Mouse (Mus musculus) gastrocnemius, postnatal 25 days (tissue): ENCODE results near the gene Adnp. TPM values are rescaled to one million over a fixed set of nuclear protein-coding genes. Genes with fewer than 3 reads are reported as not detected.
A peak's percentile ranks its signal among the peaks of the same experiment; 100 is the strongest.
"Not testable (repeated sequence)": the region's sequence is repeated elsewhere in the genome, so short reads cannot be mapped to it uniquely, and the experiment has no call there.

Experiments
- DNase-seq: peaks from one replicate; pipeline ENCODE4 v3.0.0; 2022
- total RNA-seq, 2 experiments: library from RNA; stranded (reverse); gene quantifications; 1 replicate in 1 of 2; 2 replicates in 1 of 2; pipeline ENCODE4 v1.2.3; 2021

Gene Adnp
- total RNA-seq, 2 experiments from 2014 or later = 15.2 to 16.7 TPM

DNA sequence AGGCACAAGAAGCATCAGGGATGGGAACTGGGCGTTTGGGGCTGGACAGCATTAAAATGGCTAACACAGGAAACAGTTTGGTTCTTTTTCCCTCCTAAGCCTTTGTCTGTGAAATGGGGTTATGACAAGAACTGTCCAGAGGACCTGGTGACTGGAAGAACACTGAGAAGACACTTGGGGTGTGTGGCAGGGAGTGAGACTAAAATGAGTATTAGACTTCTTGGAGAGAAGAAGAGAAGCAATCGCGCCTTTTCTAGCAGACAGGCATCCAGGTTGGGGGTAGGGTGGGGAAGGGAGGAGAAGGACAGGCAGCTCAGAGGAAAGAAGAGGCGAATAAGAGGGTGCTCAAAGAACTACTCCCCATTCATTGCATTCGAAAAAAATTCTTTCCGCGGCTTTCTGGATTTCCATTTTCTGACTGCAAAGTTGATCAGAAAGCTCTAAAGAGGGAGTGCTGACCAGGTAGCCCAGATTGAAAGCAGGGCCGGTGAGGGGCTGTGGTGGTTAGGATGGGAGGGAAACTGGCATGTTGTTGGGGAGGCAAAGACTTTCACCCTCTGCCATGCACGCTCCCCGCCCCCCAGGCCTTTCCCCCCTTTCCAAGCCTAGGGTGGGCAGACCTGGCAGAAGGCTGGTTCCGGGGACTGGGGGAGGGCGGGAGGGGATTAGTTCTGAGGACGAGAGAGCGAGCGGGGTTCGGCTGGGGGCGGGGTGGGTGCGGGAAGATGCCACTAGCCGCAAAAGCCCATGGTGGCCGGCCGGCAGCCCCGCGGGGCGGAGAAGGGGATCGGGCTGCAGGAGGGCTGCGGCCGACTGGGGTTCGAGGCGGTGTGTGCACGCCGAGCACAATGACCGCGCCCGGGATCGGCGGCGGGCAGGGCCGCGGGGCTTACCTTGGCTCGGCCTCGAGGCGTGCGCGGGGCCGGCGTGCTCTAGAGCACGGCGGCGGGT, 956 bp downstream of the Adnp start:
- peak; percentile 16 for DNase-seq

DNA sequence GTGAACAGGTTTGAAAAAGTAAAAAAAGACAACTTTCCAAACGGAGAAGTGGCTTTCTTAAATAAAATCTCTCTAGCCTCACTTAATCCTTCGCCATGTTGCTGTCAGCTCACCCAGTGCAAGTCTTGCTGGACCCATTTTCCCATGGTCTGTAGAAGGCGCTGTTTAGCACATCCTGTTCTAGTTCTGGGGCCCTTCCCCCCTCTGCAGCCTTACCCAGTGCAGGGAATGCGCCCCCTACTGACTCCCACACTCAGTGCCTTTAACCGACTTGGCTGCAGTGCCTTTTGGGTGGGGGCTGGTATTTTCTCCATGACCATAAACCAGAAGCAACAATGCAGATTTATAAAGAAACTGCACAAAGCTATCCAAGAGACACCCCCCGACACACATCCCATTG, 1.6 kb downstream of the Adnp start:
- peak; percentile 76 for DNase-seq

DNA sequence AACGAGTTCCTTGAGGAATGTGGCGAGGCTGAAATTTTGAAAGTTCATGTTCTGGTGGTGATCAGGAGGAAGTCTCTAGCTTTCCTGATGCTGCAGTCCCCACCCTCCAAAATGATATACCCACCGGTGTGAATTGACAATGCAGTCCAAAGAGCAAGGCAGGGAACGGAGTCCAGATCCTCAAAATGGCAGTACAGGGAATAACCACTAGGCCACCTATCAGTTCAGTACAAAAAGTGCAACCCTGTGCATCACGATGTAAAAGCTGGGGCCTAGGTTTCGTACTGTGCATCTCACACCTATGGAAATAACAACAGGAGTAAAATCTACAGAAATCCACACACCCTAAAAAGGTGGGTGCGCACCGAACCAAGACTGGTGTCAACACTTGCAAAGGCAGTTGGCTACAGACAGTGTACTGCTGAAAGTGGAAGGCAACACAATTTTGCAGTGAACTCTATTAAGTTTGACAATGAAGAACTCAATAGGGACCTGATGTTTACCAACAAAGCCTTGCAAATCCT, 2.4 kb downstream of the Adnp start:
- no peak for DNase-seq

DNA sequence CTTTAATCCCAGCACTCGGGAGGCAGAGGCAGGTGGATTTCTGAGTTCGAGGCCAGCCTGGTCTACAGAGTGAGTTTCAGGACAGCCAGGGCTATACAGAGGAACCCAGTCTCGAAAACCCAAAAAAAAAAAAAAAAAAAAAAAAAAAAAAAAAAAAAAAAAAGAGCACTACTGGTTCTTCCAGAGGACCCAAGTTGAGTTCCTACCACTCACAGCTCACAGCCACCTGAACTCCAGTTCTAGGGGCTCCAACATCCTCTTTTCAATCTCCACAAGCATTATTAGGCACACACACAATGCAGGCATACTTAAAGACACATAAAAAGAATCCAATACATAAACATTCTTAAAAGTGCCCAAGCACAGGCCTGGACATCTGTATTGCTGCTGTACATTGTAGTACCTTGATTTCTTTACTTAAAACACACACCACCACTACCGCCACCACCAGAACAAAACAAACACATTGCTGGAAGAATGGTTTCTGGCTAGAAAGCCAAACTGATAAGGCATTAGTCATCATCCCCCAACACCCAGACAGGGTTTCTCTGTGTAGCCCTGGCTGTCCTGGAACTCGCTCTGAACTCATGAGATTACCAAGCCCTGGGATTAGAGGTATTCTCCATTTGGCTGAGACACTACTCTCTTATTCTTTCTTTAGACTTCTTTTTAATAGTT, 6.8 kb downstream of the Adnp start:
- no peak for DNase-seq

DNA sequence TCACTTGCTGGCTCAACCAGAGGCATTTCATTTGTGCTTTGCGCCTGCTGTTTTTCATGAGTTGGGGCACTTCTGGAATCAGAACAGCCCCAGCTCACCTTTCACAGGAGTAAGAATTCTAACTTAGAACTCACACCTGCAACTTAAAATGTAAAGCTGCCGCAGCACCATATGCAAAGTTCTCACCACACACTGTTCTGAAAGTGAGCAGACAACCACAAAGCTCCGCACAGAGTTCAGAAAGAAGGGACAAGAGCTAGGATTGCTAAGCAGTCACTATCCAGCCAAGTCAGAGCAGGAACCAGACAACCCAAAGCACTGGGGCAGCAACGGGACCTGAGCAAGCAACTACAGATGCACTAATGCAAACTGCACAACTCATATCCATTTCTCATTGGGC, 7.4 kb downstream of the Adnp start:
- no peak for DNase-seq

DNA sequence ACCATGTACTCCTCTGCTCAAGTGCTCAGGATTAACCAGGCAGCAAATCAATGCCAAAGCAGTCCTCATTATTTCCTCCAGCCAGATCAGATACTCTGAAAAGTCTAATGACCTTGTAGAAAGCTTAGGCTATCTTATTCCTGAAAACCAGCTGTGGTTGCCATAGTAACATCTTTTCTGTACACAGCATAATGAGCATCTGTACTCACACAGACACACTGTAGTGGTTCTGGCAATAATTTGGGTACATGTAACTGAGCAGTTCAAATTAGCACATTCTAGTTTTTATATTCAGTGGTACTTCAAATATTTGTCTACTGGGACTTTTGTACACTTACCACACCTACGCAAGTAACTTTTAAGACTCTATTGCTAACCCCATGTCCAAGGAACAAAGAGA, 8.5 kb downstream of the Adnp start:
- DNase-seq = no peak

DNA sequence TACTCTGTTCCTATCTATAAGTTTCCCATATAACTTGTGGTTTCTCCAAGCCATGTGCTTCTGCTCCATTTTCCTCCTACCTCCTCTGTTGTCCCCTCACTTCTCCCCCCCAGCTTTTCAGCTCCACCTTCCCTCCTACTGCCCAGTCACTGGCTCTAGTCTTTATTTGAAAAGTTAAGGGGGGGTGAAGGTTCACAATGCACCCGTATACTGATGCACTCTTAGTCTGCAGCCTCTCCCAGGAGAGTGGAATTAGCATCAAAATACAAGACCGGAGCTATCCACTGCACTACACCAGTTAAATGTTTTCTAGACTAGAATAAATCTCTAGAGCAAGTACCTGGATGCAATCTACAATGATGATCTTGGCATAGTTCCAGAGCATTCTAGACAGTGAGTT, 11.2 kb downstream of the Adnp start:
- no peak for DNase-seq

DNA sequence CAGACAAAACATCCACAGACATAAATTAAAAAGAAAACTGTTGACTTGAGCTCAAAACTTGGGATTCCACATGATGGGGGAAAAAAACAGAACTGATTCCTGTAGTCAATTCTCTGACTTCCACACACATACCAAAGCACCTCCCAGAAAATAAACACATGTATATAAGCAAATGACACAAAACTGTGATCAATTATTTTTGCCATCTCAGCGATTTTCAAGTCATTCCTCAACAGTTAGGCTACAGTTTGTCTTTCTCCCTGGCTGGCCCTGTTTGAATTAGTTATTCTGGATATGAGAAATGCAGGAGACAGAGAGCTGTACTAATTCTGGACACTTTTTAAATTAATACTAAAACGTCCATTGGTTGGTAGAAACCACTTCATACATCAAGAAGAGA, 13.2 kb downstream of the Adnp start:
- DNase-seq = no peak

DNA sequence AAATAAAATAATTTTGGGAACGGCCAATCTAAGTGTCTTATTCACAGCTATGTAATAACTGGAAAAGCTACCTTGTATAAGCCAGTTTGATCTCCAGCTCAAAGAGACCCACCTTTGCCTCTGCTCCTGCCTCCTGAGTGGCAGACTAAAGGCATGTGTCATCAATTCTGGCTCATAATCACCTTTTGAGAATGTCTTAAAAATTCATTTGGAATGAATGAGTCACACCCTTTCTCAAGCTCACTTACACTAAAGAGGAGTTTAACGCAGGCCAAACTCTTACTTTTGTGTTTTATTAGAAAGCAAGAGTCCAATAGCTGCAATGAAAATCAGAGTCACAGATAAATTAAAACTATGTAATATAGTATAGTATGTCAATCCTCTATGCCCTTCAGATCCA, 15.1 kb downstream of the Adnp start:
- DNase-seq = no peak

DNA sequence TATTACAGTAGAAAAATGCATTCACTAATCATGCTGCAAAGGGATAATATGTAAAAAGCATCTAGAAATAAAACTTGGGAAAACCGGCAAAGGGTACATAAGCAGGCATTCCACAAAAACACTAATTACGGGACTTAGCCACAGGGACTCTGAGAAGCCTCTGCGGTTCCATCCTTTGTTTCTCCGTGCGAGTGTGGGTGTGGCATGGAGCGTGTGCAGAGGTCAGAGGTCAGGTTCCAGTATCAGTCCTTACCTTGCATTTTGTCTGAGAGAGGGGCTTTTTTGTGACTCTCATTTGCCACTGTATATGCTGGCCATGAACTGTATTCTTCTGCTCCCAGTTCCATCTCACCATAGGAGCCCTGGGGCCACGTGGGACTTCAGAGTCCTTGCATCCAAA, 31.0 kb downstream of the Adnp start:
- DNase-seq = no peak

DNA sequence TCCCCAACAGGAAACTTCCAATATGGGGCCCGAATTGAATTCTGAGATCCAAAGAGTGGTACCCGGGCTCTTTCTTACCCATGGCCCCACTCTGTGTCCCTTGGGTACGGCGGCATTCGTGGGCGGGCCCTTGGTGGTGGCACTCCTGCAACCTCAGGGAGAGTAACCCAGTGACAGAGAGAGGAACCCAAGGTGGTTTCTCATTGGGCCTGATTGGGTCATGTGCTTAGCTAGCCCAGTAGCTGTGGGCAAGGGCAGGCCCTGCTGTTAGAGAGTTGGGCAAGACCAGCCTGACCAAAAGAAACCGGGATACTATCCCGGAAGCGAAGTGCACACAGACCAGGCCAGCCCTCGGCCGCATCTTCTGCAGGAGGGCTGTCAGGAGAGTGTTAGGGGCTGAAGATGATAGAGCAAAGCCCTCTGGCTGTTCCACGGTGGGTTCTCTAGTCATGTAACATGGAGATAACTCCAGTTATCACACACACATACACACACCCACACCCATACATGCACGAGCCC, 36.7 kb downstream of the Adnp start:
- peak; percentile 64 for DNase-seq

DNA sequence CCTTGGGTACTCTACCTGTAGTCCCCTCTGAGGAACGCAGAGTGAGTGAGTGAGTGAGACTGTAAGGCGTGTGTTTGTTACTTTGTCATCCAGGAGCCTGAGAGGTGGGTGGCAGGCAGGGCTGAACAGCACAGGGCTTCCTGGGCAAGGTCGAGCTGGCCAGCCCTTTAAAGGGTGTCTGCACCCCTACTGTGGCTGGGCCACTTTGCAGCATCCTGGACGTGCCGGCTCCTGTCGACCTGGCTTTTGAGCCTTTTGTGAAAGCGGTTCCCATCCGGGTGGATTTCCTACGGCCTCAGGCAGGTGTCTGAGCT, 37.2 kb downstream of the Adnp start:
- DNase-seq = no peak

DNA sequence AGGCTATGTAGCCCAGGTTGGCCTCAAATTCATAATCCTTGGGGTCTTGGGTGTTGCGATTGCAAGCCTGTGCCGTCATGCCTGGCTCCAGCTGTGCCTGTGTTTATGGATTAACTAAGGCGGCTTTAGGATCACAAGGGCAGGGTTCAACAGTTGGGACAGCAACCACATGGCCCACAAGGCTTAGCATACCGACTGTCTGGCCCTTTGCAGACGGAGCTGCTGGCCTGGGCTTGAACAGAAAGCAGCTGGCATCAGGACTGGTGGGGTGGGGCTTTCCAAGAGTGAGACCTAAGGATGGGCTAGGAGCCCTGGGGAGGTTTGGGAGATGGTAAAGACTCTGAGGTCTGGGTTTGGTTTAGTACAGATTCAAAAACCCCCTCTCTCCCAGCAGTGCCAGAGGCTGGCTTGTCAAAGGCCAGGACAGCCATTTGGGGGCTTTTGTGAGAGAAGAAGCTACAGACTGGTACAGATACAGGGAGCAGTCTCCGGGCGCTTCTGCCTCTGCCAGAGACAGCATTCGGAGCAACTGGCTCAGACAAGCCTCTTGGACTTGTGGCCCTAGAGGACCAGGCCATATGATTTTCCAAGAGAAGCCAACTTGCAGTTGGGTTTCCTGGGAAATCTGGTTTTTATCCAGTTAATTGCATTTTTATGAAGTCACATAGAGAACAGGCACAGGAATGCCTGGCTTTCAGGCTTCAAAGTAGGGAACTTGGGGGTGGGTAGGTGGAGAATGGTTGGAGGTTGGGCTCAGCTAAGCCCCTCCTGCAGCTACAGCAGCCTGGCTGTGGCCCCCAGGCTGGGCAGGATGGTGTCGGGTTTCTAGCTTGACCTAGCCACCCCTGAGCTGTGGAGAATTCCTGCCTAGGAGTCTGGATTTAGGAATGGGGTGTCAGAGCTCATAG, 37.8 kb downstream of the Adnp start:
- no peak for DNase-seq

DNA sequence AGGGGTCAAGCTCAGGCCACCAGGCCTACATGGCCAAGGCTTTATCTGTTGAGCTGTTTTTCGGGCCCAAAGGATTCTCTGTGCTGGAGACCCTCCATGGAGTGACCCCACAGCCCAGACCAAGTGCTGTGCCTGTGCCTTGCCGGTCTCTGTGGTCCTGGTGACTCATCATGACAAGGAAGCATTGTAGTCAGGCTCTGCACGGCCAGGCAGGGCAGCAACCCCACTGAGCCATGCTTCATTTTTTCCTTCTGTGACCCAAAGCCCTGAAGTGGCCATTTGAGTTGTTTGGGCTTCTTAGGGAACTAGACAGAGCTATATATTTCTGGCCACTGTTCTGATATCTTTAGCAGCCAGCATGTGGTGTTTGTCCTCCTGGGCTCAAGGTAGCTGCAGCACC, 39.1 kb downstream of the Adnp start:
- DNase-seq = no peak

DNA sequence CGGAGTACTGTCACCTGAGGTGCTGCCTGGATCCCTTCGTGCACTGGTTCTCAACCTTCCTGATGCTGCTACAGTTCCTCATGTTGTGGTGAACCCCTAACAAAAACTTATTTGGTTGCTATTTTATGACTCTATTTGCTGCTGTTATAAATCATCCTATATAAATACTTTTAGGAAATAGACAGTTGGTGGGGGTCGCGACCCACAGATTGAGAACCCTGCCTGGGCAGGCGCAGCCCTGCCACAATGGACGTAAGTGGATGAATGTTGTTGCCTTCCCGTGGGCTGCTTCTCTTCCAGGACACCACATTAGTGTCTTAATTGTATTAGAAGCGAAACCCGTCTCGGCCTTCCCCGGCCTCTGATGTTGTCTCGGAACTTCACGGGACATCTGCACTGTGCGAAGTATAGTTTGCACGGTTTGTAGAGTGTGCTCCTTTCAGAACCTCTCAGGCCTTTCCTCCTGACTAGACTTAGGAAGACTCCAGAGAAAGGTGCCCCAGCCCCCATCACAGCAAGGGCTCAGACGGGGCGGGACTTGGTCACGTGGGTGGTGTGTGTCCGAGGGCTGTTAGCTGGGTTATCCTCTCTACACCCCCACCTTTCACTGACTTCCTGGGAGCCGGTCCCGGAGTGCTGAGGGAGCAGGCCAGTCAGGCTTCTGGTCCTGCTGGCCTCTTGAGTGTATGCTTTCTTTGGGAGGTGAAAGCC, 40.0 kb downstream of the Adnp start:
- no peak for DNase-seq

DNA sequence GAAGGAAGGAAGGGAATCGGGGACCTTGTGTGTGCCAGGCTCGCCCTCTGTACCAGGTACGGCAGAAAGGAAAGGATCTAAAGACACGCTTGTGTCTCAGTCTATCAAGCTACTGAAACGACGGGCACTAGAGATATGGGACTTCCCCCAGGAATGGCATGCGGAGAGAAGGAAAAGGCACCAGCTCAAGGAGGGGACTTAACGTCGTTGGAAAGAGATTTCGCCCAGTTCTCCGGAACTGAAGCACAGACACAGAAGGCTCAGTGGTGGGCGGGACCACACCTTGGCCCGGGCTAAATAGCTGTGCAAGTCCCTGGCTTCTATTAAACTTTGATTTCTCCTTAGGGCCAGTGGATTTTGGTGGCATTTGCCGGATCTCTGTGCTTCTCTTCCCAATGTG, 44.9 kb downstream of the Adnp start:
- DNase-seq = no peak

DNA sequence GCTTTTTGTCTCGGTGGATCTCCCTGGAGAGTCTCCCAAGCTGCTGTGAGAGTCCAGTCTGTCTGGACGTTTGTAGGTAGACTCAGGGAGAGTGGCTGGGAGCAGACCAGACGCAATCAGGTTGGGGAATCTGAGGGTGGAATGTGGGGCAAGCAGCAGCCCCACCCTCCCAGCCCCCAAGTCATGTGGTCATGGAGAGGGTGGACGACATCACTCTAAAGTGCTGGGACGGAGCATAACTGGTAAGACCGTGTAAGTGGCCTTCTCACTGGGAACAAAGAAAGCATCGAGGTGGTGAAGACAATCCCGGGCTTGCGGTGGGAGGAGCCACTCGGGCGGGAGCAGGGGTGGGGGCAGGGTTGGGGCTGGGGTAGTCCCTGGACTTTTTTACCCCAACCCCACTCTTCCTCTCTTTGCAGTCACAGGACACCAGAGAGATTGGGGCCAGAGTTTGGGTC, 45.4 kb downstream of the Adnp start:
- no peak for DNase-seq

DNA sequence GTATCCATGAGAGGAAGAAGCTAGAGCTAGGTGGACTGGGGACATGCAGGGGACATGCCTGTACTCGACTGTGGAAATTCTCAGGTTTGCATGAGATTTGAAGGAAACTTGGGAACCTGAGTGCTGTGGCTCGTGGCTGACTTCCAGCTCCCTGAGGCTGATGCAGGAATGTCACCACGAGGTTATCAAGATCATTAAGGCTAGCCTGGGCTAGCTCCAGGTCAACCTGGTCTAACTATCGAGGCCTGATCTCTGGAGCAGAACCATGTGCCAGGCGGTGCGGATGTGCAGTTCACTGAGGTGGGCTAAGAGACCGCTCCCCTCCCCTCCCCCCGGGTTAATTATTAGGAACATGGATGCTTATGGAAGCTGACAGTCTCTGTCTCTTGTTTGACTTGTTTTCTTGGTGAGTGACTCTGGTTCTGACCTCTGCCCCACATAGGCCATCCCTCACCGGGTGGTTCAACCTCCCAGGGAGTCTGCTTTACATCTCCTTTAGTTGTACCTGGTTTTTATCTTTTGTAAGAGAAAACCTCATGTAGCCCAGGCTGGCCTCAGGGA, 46.5 kb downstream of the Adnp start:
- DNase-seq = no peak

DNA sequence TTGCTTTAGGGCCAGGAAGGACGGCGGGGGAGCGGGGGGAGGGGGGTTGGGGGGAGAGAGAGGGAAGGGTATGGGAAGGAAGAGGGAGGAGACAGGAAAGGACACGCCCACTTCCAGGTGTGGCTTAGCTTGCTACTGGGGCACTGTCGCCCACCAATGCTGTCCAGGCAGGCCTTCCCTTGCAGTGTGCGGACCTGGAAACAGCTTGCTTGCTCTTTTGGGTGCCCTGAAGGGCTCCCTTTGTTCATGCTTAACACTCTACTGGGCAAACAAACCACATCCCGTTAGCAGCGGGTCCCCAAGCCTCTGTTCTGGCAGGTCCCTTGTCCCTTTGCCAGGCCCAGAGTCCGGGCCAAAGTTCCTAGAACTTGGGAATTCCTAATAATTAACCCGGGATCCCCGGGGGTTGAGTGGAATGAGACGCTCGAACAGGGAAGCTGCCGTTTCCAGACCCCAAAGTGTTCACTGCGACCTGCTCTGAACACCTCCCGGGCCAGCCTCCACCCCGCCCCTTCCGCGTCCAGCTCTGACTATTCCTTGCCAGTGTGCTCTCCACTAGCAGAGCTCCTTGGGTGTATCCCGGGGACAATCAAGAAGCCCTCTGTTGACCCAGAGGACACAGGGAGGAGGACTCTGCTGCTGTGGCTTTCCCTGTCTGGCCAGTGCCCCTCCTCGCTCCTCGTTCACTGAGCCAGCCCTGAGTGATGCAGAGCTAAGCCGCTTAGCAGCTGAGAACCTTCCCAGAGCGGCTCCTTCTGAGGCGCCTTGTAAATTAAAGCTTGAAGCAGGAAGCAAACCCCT, 47.8 kb downstream of the Adnp start:
- DNase-seq = no peak

DNA sequence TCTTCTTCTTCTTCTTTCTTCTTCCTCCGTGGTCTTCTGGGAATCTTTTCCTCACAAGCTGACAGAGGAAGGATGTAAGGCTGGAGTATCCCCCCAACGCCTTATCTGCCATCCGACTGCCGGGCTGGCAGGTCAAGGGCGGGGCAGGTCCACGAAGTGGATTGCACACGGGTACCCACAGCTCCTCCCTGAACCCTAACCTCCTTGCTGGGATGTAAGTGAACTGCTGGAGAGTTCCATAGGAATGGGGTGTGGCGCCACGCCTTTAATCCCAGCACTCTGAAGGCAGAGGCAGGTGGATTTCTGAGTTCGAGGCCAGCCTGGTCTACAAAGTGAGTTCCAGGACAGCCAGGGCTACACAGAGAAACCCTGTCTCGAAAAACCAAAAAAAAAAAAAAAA, 48.9 kb downstream of the Adnp start:
- not testable (repeated sequence) for DNase-seq
